Mouse (Mus musculus) left cerebral cortex, postnatal 14 days (tissue): ENCODE data around the gene Nhsl1. TPM values are rescaled to one million over a fixed set of nuclear protein-coding genes. Genes with fewer than 3 reads are reported as not detected.

Experiments
- DNase-seq, 2 experiments: peaks; one replicate each; pipeline ENCODE4 v3.0.0; 2021 to 2022; ENCODE audit warnings: low spot score in 2 of 2, mixed read lengths in 1 of 2
- intact Hi-C: fragments of 180-260 bp; cut with DNase I; formaldehyde crosslinking; loops from one replicate; pipeline ENCODE4 v1.15.1; 2025
- total RNA-seq, 2 experiments: library from RNA; stranded (reverse); gene quantifications; 2 replicates each; pipeline ENCODE4 v1.2.3; 2021

The Nhsl1 gene
- total RNA-seq, 2 experiments from 2014 or later: 45.8 to 49.3 TPM

GRCm38 (mm10) chr10:18507869-18508473 is 189.2 kb downstream of the Nhsl1 start:
- intact Hi-C loops: no loop called here
- no peak for DNase-seq

GRCm38 (mm10) chr10:18508586-18508985 is 189.8 kb downstream of the Nhsl1 start:
- intact Hi-C loops: no loop called here
- peak; percentile 60 to 81 for DNase-seq

- intact Hi-C loops: no loop called here
- no peak for DNase-seq
Observed at GRCm38 (mm10) chr10:18510663-18511062, 191.9 kb downstream of the Nhsl1 start.

GRCm38 (mm10) chr10:18511496-18511895 is 192.7 kb downstream of the Nhsl1 start:
- intact Hi-C loops: no loop called here

DNA sequence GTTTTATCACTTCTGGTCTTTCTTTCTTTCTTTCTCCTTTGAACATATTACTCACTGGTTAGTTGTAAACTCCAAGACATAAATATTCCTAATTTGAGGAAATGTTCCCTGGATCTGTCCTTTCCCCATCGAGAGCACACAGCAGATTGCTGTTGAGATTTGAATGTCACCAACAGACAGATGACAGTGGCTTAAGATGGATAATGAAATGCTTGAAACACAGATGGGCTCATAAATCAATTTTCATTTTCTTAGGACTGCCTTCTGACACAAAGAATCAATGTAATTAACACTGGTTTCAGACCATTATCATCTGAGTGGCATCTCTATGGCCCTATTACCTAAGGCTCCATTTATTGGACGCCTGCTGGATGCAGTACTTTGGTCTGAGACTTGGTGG is 203.8 kb downstream of the Nhsl1 start:
- intact Hi-C loops: no loop called here
- DNase-seq: no peak

More at GRCm38 (mm10) chr10:18511496-18511895, 192.7 kb downstream of the Nhsl1 start:
- DNase-seq: no peak

- no peak for DNase-seq
- intact Hi-C loops: loop anchor here (5.0 kb wide), 2 partner anchors 43 to 288 kb away; no protein-coding TSS in a partner anchor
Observed at GRCm38 (mm10) chr10:18525311-18525710, 206.5 kb downstream of the Nhsl1 start.

DNA sequence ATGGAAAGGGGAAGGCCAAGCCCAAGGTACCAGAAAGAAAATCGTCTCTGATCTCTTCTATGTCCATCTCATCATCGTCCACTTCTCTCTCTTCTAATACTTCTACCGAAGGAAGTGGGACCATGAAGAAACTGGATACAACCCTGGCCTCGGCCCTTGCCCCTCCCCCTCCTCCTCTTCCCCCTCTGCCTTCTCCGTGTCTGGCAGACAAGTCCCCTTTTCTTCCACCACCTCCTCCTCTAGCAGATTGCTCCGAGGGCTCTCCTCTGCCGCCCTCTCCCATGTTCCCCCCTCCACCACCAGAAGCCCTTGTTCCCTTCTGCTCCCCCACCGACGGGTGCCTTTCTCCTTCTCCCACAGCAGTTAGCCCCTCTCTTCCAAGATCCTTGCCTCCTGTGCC is 206.9 kb downstream of the Nhsl1 start:
- DNase-seq: no peak
- intact Hi-C loops: loop anchor here (5.0 kb wide), 2 partner anchors 43 to 288 kb away; no protein-coding TSS in a partner anchor

DNA sequence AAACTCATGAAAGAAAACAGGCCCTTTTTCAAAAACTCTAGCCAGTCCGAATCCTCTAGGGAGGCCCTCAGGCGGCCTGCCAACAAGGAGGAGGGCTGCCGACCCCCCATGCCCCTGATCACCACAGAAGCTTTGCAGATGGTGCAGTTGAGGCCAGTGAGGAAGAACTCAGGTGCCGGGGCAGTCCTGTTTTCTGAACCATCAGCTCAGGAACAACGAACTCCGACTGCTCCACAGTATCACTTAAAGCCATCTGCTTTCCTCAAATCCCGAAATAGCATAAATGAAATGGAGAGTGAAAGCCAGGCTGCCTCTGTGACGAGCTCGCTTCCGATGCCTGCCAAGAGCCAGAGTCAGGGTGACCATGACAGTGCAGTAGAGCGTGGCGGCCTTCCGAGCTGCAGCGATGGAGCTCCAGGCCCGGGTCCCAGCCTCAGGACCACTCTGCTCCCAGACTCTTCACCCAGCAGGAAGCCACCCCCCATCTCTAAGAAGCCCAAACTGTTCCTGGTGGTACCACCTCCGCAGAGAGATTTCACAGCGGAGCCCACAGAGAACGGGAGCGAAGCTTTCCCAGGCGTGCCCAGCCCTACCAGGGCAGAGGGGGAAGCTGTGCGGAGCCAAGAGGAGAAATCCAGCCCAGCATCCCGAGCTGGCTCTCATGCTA is 207.5 kb downstream of the Nhsl1 start:
- intact Hi-C loops: loop anchor here (5.0 kb wide), 2 partner anchors 44 to 289 kb away; no protein-coding TSS in a partner anchor
- DNase-seq: peak; percentile 48 to 56

DNA sequence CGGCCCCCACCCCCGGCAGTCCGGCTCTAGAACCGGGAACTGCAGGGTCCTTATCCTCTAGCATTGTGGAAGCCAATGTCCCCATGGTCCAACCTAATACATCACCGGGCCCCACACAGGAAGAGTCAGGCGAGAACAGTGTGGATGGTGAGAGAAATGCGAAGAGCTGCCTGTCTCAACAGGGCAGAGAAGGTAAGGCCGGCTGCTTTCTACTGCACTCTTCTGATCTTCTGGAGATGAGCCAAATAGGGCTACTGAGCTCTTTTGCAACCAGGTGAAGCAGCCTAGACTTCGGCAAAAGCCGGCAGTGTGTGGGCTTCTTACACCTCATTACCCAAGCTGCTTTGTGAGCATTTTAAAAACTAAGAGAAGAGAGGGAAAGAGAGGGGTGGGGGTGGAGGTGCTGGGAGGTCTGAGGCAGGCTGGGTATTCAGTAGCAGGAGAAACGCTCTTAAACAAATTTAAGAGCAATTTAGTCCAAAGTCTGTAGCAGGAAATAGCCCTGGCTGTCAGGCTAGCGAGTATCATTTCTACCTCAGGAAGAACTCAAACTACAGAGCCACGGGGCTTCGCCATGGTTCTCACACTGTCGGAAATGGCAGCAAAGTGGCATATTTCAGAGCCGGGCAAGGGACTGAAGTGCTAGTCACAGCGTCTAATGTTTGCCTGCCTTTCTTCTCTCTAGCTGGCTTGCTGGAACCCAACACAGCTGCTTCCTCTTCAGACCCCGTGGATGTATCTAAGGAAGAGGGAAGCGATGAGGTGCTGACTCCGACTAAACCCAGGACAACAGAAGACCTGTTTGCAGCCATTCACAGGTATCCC is 208.3 kb downstream of the Nhsl1 start:
- intact Hi-C loops: loop anchor here (5.0 kb wide), 2 partner anchors 45 to 290 kb away; no protein-coding TSS in a partner anchor
- peak; percentile 24 to 38 for DNase-seq

DNA sequence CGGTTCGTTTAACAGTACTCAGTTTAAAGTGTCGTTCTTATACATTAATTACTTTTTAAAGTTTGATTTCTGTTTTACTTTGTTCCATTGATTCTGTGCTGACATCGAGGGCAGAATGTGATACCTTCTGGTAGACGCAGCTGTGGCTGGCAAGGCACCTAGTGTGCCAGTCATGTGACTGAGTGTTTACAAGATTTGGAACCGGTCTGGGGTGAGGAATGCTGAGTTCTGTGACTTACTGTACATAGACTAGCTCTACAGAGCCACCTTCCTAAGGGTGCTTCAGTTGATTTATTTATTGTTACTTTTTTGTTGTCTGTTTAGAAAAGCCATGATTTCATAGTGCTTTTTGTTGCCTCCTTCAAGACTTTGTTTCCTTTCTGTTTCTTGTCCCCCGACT is 209.0 kb downstream of the Nhsl1 start:
- intact Hi-C loops: loop anchor here (1.0 to 5.0 kb wide), 4 partner anchors 45 to 290 kb away; no protein-coding TSS in a partner anchor
- DNase-seq: no peak

- DNase-seq: peak; percentile 73 to 78
- intact Hi-C loops: loop anchor here (1.0 to 5.0 kb wide), 4 partner anchors 46 to 291 kb away; no protein-coding TSS in a partner anchor
Observed at GRCm38 (mm10) chr10:18528475-18528874, 209.7 kb downstream of the Nhsl1 start.

GRCm38 (mm10) chr10:18529177-18529576 is 210.4 kb downstream of the Nhsl1 start:
- DNase-seq: no peak

GRCm38 (mm10) chr10:18530161-18530560 is 211.4 kb downstream of the Nhsl1 start:
- DNase-seq: no peak
- intact Hi-C loops: no loop called here

More at GRCm38 (mm10) chr10:18529177-18529576, 210.4 kb downstream of the Nhsl1 start:
- intact Hi-C loops: loop anchor here (2.0 to 5.0 kb wide), 3 partner anchors 47 to 292 kb away; no protein-coding TSS in a partner anchor

DNA sequence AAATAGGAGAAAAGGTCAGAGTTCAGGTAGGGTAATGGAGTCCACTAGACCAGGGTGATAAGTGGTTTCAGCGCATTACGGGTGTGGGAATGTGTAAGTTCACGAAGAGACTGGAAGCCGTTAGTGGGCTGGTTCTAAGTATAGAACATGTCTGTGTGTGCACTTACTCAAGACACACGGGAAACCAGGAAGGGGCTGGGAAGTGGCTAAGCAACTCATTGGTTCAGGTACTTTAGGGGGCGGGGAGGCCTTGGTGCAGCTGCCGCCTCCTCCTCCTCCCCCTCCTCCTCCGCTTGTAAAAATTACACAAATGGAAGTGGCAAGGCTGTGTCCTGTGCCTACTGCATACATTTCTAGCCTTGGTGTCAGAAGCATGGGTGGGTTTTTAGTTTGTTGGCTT is 213.5 kb downstream of the Nhsl1 start:
- intact Hi-C loops: no loop called here
- no peak for DNase-seq

DNA sequence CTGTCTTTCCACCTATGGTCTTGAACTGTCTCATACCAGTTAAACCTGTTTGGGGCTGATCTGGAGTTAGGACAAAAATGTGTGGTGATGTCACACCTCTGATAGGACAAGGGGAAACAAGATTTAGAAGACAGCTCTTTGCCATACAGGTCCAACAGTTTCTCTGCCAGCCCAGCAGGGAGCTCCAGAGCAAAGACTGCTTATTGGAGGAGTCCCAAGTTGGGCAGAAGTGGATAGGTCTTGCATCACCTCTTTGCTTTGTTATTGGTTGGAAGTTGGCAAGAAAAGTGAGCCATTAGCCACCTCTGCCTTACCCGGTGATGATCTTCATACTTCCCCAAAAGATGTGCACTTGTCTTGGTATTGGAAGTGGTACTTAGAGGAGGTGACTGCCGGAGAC is 218.1 kb downstream of the Nhsl1 start:
- intact Hi-C loops: no loop called here
- DNase-seq: no peak

DNA sequence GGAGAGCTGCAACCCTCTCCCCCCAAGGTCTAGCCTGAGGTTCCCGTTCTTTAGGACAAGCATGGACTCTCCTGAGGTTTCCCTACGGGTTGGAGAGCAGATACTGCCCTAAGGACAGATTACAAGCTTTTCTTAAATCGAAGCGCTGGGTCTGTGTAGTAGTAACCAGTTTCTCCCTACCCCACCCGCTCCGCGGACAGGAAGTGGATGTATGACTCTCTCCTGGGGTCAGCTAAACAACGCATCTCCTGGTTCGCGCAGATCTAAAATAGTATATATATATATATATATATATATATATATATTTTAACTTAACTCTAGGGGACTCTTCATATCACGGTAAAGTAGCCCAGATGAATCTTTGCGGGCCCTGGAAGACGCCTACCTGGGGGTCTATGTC is 226.5 kb downstream of the Nhsl1 start:
- intact Hi-C loops: no loop called here
- no peak for DNase-seq

GRCm38 (mm10) chr10:18545813-18546235 is 227.0 kb downstream of the Nhsl1 start, which contains the start of gene Hebp2:
Gene Hebp2, minus strand, starts transcription at chr10:18546076.
- intact Hi-C loops: no loop called here
- DNase-seq: peak; percentile 37 to 59

- no peak for DNase-seq
- intact Hi-C loops: no loop called here
Observed at GRCm38 (mm10) chr10:18547381-18547780, 228.6 kb downstream of the Nhsl1 start.

DNA sequence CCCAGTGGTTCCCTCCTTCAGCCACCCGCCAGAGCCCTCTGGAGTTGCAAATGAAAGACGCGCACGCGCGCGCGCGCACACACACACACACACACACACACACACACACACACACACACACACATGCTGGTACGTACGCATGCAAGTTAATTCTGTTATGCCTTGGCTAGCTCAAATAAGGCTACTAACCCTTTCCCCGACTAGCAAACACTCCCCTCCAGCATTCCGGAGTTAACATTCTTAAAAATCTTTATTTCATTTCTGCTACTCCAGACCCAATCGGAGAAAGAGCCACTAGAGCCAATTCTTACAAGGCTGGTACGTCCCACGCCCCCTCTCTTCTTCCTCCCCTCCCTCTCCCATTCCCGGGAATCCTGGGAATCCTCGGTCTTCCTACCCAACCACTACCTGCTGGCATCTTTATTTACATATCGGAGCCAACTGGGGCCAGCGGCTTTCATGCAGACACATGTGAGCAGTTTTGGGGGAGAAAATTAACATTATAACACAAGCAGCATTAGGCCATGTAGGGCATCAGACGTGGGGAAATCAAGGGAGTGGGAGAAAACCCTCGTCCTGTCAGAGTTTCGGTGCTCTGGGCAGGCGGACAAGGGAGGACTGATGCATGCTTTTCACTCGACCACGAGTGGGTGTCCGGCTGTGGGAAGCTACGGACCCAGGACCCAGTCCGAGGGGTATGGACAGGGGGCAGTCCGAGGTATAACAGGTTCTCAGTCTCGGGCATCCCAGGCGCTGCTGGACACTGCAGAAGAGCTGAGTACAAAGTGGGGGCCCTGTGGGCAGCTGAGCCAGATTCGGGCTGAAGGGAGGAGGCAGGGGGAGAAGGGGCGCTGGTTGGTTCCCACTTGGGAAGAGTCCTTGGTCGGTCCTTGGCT is 230.8 kb downstream of the Nhsl1 start:
- DNase-seq: peak in 1 of 2 experiments; percentile 43
- intact Hi-C loops: no loop called here
